Mouse (Mus musculus): ENCODE results near the gene Hnrnpk. TPM values are rescaled to one million over a fixed set of nuclear protein-coding genes. Genes with fewer than 3 reads are reported as not detected.
"Not testable (repeated sequence)": the region's sequence is repeated elsewhere in the genome, so short reads cannot be mapped to it uniquely, and the experiment has no call there.

Hnrnpk gene
- total RNA-seq (2022) = 100 to 1,000 TPM; 405 to 444 (median 422) TPM

DNA sequence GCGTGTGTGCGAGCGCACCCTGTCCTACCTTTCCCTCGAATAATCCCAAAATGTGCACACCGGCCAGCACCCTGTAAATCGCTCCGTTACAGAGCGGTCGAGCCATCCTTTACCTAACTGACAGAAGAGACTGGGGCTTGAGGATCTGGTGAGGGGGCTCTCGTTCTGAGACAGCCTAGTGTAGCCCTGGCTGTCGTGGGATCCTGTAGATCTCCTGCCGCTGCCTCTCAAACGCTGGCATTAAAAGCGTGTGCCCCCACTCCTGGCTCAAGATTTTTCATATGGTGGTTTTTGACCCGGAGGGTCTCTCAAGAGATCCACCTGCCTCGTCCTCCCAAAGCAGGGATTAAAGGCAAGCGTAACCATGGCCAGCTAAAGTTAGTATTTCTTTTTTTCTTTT is at the start of gene Hnrnpk:
Gene Hnrnpk (minus strand): TSS at position 101 of the 400 bp plus-strand sequence.
- DNase-seq (ENCODE audit: low spot score) = not testable (repeated sequence)

DNA sequence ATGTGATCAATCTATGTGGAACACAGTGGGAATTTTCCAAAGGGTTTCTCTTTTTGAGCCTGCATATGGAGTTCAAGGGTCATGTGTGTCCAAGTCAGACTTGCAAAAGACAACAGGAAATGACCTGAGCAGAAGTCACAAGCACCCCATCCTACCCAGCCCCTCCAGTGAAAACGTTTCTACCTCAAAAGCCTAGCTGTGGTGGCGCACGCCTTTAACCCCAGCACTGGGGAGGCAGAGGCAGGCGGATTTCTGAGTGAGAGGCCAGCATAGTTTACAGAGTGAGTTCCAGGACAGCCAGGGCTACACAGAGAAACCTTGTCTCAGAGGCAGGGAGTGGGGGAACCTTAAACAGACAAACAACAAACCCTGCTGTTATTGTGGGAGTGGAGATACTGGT is 49.1 kb upstream of the Hnrnpk start:
- DNase-seq (ENCODE audit: low spot score) = no peak

DNA sequence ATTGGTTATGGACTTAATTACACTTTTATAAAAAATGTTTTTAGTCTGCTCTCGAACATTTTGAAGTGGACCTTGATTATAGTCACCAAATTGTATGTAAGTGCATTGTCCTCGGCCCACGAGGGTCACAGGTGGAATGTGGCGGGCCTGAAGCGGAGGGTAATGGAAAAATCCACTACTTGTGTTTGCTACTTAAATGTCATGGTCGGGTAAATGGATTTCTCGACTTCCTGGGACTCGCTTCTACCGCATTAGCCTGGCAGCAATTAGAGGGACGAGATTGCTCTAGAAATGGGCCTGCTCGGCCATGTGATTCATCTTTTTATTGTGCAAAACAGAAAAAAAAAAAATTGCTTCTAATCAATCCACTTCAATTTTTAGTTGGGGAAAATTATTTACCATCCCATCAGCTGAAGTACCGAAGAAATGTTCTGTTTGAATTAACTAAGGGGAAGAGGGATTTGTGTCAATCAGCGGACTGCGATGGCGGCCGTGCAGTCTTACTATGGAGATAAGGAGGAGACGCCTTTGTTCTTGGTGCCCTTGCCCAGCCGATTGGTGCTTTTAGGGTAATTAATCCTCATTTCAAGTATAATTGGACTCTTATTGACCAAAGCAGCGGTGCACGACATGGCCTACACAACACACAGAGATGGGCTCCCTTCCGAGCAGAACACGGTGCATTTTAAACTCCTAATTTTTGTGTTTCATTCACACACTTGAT is 47.5 kb upstream of the Hnrnpk start:
- DNase-seq (ENCODE audit: low spot score) = no peak

DNA sequence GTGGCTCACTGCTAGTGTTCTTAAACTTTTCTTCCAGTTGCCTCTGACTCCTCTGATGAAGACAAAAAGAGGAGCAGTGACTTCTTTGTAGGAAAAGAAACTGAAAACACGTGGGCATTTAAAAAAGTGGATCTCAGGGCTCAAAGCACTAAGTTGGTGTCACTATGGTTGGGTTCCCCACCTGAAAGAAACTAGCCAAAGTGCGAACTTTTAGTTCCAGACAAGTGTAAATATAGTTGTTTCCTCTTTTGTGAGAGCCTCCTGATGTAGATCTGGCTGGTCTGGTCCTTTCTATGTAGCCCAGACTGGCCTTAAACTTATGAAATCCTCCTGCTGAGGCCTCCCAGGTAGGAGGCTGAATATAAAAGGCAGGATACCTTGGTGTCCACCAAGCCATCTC is 43.4 kb upstream of the Hnrnpk start:
- no peak for DNase-seq (ENCODE audit: low spot score)

DNA sequence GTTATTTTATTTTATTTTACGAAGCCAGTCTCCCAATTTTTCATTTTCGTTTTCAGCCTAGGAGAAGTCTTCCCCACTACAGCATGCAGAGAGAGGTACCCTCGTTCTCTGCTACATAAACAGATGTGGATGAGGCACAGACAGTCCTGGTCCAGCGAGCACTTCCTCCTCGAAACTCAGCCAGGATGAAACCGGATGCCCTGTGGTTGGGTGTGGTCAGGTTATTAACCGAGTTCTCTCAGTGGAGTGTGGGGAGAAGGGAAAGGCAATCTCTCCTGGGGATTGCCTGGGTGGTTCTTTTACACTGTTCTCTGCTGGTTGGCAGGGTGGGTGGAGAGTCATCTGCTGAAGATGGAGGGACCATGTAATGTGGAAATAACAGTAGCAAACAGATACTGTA is 40.6 kb upstream of the Hnrnpk start:
- peak; percentile 35 for DNase-seq (ENCODE audit: low spot score)

DNA sequence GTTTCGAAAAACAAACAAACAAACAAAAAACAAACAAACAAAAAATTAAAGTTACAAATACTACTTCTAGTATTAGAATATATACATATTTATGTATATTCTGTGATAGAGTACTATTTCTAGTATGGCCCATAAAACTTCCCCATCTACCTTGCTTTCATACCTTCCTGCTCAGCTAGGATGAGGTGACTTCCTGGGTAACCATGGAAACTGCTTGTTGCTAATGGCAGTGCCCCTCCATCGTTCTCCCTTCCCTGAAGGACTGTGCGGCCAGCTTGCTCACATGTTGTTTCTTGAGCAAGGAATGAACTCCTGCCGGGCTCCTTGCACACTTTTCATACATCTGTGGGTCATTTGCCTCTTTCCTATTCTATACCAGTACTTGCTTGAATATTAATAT is 40.2 kb upstream of the Hnrnpk start:
- no peak for DNase-seq (ENCODE audit: low spot score)

DNA sequence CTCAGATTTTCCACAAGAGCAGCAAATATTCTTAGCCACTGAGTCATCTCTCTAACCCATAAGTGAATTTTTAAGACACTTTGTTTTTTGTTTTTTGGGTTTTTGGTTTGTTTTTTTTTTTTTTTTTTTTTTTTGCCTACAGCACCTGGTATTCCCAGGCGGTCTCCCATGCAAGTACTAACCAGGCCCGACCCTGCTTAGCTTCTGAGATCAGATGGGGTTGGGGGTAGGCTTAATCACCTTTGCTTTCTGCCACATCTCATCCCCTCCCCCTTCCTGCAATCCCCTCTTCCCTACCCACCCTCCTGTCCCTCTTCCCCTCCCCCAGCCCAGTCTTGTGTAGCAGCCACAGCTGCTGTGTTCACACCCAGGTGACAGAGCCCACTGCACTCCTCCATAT is 36.6 kb upstream of the Hnrnpk start:
- DNase-seq (ENCODE audit: low spot score) = no peak

DNA sequence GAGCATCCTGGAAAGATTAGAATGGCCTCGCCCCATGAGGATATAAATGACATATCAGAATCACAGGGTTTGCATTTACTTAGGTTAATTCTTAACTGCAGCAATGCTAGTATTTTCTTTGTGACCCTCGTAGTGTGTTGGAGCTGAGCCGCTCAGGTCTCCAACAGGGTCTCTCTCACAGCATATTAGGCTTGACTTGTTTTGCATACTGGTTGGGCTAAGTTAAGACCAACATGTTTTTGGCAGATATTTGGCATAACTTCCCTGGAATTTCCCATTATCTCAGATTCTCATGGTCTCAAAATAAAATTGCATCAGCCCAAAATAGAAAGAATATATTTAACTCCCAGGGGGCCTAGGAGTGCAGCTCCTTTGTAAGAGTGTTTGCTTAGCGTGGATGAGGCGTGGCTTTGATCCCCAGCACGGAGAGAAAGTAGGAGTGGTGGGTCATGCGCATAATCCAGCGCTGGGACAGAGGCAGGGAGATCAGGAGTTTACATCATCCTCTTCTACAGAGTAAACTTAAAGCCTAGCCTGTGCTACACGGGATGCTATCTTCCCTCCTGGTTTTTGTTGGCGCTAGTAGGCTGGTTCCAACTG is 20.0 kb upstream of the Hnrnpk start:
- DNase-seq (ENCODE audit: low spot score) = peak; percentile 30

DNA sequence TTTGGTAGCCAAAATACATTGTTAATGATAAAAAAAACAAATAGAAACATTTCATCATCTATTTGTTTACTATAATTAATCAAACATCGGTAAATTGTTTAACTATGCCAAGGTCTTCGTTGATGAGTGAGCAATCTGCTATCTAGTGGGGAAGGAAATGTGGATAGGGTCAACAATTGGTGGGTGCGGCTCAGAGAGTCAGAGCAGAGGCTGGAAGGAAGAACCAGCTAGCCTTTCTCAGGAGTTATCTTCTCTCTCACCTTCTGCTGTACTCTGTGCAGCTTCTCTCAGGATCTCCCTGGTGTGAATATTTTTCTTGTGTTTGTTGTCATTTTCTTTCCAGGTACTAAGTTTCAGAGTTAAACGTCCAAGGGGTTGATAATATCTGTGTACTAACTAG is 19.1 kb upstream of the Hnrnpk start:
- no peak for DNase-seq (ENCODE audit: low spot score)

DNA sequence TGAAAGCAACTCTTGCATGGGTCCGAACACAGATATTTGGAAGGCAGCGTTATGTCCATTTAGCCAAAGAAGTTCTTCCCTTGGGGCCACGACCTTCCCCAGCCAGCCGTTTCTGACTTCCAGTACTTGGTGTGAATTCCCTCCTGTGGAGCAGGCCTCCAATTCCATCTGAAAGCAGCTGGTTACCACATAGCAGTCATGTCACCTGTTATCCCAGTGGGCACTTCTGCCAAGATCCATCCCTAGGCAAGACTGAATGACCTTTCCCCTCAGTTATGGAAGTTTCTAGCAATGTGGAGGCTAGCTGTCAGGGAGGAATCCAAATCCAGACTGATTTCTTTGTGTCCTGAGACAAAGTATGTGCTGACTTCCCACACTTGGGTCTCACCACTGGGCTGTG is 17.9 kb upstream of the Hnrnpk start:
- no peak for DNase-seq (ENCODE audit: low spot score)

DNA sequence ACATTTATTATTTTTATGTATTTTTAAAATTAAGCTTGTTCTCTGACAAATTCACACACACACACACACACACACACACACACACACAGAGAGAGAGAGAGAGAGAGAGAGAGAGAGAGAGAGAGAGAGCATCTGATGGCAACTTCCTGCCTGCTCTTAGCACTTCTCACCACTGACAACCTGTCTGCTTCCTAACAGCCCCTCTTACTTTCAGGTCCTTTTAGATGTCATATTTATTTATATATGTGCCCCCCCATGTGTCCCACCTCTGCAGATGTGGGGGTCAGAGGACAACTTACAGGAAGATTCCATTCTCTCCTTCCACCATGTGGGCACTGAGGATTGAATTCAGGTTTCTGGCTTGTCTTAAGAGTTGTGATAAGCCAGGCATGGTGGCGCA is 16.1 kb upstream of the Hnrnpk start:
- no peak for DNase-seq (ENCODE audit: low spot score)

DNA sequence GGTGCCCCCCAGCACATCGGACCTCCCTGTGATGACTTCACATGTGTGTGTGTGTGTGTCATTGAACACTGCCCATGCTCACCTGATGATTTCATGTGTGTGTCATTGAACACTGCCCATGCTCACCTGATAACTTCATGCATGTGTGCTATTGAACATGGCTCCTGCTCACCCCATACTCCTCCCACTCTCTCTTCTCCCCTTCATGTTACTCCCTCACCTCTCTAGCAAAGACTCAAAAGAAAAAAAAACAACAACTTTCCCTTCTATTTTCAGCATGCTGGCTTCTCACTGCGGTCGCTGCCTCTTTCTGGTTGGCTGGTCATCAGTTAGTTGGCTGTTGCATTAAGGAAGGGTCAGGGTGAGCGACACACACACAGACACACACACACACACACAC is 15.5 kb upstream of the Hnrnpk start:
- DNase-seq (ENCODE audit: low spot score) = no peak

DNA sequence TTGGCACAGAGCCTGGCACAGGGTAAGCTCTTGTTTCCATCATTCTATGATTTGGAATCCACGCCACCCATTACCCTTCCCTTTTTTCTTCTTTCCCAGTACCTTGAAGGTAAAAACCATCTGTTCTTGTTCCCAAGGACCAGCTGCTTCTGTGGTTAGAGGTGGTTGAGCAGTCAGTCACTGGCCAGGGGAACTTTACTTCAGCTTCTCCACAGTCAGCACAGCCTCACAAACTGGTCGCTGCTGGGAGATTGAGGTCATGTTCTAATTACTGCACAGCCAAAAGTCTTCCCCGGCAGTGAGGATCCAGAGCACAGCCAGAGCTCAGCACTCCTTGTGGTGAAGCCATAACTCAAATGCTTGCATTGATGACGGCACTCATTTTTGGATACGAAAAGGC is 12.7 kb upstream of the Hnrnpk start:
- peak; percentile 26 for DNase-seq (ENCODE audit: low spot score)

DNA sequence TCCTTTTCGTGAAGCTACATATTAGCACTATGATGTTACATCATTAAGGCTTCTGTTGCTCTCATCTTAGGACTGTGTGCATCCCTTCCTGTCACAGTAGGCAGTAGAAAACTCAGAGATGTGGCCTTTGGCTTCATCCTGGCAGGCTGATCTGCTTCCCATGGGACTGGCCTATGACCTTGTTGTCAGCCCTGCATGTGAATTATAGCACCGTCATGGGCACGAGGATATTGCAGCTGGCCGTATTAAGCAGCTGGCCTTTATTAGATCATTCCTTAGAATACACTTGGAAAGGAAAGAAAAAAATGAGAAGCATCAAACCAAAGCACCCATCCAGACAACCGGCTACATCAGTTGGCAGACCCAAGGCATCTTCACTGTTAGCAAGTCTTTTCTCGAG is 12.2 kb upstream of the Hnrnpk start:
- DNase-seq (ENCODE audit: low spot score) = peak; percentile 11

DNA sequence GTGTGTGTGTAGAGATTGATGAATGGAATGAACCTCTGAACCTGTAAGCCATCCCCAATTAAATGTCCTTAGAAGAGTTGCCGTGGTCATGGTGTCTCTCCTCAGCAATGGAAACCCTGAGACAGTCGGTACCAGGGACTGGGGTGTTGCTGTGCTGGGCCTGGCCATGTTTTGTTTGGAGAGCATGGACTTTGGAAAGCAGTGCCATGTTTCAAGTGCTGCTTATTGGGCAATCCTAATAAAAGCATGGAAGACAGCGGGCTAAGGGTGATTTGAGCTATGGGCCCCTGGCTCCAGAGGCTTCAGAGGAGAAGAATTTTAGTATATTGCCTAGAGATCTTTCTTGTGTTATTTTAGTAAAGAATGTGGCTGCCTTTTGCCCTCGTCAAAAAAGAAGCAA is 7.9 kb upstream of the Hnrnpk start:
- DNase-seq (ENCODE audit: low spot score) = no peak

DNA sequence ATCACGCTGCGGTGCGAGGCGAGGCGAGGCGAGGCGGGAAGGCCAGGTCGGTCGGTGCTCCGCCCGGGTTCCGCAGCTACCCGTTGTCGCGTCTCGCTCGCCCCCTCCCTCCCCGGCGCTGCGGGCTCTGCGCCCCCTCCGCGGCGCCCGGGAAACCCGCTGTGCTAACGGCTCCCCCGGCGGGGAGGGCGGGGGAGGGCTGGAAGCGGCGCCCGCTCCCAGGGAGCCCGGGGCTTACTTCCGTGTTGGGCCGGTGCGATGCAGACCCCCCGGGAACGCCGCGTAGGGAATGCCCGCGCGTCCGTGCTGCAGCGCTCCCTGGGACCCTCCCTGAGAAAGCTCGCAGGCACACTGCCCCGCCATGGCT is 416 bp downstream of the Hnrnpk start:
- DNase-seq (ENCODE audit: low spot score) = no peak

DNA sequence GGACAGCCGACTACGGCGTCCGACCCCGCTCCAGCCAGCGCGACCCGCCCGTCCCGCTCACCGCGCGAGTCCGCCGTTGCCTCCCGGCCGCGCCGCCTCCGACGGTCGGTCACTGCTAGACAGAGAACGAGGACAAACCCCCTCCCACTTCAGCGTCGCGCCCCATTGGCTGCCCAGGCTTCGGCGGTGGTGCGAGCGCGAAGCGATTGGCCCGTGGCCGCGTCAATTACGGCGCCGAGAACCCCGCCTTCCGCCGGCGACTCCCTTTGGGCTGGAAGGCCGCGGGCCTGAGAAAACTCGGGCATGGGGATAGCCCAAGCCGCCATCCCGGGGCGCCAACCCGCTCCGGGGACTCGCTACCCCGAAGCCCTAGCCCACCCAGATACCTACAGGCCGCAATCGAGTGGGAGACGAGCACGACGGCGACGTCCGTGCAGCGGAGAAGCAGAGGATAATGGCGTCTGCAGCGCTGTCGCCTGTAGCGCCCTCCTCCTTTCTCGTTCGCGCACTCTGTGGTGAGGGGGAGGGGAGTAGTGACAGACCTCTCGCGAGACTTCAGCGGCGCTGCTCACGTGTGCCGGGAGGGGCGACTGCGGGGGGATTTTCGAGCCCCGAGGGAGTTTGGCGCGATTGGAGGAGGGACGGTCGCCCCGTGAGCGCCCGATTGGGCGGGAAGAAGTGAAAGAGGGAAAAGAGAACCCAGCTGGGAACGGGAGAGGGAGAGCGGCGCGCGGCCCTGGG is 970 bp downstream of the Hnrnpk start, which contains the start of gene Rmi1:
Gene Rmi1 (plus strand): TSS at position 246 of the 741 bp plus-strand sequence.
- DNase-seq (ENCODE audit: low spot score) = peak; percentile 97

DNA sequence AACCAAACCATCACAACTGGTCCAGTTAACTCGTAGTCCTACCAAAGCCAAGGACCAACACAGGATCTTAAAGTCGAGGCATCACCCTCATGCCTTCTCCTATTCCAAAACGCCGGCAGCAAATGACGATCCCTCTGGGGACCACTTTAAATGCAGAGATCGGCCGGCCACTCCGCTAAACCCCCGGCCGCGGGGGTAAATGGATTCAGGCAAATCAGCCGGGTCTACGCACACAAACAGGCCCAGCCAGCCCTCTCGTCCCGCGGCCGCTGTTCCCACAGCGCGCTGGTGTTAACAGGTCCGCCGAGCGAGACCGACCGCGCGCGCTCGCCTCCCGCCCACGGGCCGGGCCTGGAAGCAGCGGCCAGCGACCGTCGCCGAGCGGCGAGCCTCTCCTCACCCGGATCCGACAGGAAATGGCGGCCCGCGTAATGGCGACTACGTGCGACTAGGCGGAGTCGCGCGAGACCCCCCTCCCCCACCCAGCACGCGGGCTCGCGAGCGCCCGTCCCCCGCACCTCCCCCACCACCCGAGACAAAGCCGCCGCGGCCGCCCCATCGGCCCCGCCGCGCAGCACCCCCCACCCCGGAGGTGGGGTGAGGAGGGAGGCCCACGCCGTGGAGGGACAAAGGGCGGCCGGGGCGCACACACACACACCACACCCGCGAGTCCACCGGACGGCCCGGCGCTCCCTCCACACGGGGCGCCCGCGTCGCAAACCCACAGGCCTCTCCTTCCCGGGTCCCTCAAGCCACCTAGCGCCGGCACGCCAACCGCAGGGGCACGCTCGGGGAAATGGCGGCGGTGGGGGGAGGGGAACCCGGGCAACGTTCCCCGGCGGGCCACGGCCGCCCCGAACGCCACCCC is 1.8 kb downstream of the Hnrnpk start:
- peak; percentile 54 for DNase-seq (ENCODE audit: low spot score)

DNA sequence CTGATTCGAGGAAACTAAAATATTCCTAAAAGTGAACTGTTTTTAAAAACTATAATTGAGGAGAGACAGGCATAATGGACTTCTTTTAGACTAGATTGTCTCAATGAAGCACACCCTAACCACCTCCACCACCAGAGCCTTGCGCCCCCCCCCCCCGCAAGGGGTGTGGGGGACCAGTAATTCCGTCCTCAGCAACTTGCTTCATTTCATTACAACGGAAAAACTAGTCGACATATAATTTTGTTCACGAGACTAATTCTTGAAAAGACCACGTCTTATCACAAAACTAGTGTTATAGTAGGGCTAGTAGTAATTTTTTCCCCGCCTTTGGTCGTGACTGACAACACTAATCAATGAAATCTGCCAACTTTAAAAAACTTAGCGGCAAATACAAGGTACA is 2.6 kb downstream of the Hnrnpk start:
- no peak for DNase-seq (ENCODE audit: low spot score)

DNA sequence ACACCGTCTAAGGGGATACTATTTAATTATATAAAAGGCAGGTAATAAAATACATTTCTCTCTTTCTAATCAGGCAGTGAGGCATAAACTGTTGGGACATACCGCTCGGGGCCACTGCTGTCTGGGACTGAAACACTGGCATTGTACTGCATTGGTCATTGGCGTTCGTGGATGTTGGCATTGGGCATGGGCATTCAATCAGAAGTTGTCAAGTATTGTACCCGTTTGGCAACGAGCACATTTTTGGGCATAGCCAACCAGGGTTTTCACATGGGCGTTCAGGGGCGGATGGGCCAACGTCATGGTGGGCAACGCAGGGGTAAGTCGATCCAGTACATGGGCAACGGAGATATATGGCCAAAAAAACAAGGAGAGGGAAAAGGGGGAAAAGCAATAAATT is 5.5 kb downstream of the Hnrnpk start:
- no peak for DNase-seq (ENCODE audit: low spot score)

DNA sequence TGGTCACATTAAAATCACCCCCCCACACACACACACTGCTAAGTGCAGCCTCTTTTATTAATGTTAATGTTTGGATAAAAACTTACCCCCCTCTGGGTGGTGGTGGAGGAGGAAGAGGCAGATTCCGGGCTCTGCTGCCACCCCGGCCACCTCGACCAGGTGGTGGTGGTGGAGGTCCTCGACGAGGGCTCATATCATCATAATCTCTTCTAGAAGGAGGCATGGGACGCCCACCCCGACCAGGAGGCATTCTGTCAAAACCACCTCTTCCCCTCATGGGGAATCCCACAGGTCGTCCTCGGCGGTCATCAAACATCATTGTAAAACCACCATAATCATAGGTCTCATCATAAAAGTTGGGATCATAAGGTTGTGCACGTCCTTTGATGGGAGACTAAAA is 8.8 kb downstream of the Hnrnpk start:
- not testable (repeated sequence) for DNase-seq (ENCODE audit: low spot score)

Measured in heart, adult 8-10 months (tissue).